Mouse (Mus musculus) hematopoietic stem cell, adult 5-6 weeks (primary cell): ENCODE measurements around the gene Mrps6. TPM values are rescaled to one million over a fixed set of nuclear protein-coding genes. Genes with fewer than 3 reads are reported as not detected.

Experiments used
- ATAC-seq, 2 experiments: fragments of 125-278 bp in 1 of 2; replicated peaks in 1 of 2; 2 replicates each; pipeline ENCODE4 v1.8.0; 2016 to 2017; ENCODE audit warnings: inconsistent platforms in 2 of 2, mild to moderate bottlenecking in 2 of 2, moderate number of reproducible peaks in 2 of 2, low read depth in 1 of 2, moderate TSS enrichment in 1 of 2; ENCODE audit not compliant: low FRiP score in 2 of 2, poor library complexity in 2 of 2, severe bottlenecking in 2 of 2, insufficient read depth in 1 of 2, low TSS enrichment in 1 of 2
- total RNA-seq: library from RNA; stranded (forward); fragments of 172-1452, 232-1000 nt; gene quantifications from 2 replicates; pipeline ENCODE4 v1.2.3, GENCODE M21; 2017

Mrps6 gene
- total RNA-seq, 1 experiment from 2014 or later, result 24.9 TPM

DNA sequence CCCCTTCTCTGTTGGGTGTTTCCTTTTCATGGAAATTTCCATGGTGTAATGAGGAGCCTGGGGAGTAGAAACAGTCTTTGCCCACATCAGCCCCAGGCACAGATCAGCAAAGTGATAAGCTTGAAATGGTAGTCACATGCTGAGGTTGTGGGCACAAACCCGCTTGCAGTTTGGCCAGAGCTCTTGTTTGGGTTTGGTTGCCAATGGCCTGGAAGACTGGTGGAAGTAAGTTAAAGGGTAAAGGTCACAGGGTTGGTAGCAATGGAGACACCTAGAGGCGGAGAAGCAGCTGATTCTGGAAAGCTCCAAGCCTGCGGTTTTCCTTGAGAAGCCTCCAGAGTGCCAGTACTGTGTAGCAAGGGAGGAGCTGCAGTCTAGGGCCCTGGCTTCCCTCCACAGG lies 47.6 kb downstream of the Mrps6 start:
- ATAC-seq, result no peak

DNA sequence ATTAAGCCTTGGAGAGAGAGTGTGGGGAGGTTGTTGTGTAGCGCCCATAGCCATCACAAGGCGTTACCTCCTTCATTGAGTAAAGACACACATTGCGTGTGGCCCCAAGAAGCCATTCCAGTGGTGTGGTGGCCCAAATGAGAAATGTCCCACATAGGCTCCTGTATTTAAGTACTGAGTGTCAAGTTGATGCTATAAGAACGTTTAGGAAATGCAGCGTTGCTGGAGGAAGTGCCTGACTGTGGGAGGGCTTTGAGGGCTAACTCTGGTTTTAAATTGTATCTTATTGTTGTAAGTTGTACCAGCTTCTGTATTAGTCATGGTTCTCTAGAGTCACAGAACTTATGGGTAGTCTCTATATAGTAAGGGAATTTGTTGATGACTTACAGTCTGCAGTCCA lies 49.3 kb downstream of the Mrps6 start:
- ATAC-seq, result no peak

DNA sequence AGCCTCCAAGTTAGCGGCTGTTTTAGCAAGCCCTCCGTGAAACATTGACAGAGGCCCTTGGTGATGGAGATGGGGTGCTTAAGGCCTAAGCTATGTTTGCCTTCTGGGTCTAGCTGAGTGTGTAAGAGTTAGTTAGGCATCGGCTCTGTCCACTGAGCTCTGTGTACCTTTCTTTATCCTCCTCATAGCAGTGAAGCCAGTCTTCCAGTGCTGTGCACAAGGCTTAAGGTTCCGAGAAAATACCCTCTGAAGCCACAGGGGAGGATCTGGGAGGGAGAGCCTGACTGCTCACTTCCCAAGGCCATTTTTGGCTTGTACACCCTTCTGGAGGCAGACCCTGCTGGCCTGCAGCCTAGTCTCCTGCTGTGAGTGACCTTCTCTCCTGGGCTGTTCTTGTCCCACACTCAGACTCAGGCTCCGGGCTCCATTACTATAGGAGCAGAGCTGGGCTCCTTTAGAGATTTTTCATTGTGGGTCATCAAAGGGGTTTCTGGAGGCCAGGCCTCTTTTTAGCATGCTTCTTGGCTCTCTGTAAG lies 56.7 kb downstream of the Mrps6 start:
- no peak for ATAC-seq

DNA sequence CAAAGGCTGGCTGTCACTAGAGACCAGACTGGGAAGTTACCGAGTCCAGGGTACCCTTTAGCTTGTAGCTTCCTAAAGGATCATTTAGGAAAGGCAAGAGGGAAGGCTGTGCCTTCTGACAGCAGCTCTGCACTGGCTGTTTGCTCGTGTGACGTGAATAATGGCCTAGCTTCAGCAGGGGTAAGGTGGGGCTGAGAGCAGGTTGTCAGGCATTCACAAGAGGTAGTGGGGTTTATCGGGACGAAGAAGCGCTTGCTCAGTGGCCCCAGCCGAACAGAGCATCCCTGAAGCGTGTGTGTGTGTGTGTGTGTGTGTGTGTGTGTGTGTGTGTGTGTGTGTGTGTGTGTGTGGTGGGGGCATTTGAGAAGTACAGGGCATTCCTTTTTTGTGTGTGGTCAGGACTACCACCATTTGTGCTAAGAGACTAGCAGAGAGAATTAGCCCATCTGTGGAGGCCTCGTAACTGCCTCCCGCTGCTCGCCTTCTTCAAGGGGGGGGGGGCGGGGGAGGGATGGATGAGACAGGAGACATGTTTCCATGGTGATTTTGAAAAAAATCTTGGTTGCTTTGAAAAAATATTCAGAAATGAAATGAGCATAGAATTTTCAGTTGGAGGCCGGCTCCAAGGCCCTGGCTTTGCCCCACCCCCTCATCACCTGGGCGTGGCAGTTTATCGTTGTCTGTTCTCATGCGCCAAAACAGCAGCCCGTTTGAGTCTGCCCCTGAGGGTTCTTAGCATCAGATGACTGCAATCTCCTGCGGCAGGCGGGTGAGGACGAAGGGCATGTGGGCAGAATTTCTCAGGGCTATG lies 57.7 kb downstream of the Mrps6 start:
- ATAC-seq, result no peak; a peak in 1 of 4 replicates

DNA sequence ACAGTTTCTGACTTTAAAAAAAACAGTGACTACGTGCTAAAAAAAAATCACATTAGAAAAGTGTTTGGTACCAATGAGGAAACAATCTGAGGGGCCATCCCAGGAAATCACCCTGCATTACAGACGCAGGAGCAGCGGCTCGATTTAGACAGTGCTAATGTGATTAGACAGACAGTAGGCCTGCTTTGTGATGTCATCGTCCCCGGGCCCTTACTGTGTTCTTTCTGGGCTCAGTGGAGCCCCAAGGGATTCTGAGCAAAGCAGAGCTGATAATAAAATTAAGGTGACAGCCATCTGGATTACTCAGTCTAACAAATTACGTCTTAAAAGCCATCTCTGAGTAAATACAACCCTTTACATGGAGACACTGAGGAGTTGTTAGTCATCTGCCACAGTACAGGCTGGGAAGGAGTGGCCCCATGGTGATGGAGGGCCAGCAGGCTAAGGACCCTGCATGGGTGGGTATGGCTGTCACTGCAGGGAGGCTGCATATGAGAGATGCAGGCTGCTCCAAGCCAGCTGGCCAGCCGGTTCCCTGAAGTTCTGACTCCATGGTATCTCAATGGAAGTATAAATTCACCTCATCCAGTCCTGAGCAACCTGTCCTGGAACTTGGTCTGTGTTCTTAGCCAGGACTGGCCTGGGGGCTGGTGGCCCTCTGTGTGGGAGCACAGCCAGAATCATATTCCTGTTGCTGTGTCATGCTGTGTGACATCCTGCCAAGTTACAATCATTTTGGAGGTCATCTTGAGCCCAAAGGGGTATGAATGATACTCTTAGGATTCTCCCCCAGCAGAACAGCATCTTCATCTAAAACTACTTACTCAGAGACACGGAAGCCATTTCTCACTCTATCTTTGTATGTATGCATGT lies 59.5 kb downstream of the Mrps6 start:
- no peak for ATAC-seq

DNA sequence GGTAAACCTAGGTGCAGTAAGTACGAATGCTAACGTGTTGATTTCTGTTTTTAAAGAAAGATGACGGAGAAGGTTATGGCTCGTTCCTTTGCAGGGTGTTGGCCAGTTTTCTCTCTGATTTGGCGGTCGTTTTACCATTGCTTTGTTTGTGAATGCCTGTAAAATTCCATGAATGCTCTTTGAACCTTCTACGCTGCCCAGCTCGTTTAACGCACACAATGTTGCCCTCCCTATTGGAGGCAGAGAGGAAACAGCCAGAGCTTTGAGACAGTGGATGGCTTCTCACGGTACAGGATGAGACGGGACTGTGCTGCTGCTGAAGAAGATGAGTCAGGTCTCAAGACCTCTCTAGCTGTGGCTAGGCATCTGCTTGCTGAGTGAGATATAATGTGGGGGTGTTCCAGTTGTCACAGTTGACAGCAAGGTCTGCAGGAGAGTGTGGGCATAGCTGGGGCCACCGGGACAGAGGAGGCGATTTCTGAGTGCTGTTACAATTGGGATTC lies 61.0 kb downstream of the Mrps6 start:
- ATAC-seq, result no peak

DNA sequence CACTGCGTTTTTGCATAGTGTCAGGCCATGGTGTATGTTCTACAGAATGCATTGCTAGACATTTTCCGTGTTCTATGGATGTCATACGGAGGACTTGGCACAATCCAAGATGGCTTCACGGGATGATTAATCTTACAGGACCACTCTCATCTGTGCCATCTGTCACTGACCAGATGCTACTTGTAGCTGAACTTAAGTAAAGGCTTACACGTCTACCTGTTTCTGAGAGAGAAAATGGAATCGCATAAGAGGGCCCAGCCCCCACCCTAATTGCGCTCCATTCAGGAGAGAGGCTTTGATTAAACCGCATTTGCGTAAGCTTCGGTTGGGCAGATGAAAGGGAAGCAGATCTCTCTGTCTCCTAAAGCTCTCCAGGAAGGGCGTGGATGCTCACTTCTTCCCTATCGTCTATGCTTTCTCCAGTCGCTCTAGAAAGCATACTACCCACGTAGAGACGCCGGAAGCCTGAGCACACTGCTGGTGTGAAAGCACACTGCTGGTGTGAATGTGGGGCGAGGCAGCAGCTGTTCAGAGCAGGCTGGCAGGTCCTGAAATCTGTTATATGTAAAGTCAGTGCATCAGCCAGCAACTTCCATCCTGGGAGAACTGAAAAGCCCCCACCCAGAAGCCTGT lies 62.9 kb downstream of the Mrps6 start:
- no peak for ATAC-seq

DNA sequence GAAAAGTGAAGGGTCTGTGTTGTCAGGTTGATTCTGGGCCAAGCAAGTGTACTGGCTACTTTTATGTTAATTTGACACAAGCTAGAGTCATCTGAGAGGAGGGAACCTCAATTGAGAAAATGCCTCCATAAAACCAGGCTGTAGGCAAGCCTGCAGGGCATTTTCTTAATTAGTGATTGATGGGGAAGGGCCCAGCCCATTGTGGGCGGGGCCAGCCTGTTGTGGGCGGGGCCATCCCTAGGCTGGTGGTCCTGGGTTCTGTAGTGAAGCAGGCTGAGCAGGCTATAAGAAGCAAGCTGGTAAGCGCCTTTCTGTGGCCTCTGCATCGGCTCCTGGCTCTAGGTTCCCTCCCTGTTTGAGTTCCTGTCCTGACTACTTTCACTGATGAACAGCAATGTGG lies 69.2 kb downstream of the Mrps6 start:
- no peak for ATAC-seq

DNA sequence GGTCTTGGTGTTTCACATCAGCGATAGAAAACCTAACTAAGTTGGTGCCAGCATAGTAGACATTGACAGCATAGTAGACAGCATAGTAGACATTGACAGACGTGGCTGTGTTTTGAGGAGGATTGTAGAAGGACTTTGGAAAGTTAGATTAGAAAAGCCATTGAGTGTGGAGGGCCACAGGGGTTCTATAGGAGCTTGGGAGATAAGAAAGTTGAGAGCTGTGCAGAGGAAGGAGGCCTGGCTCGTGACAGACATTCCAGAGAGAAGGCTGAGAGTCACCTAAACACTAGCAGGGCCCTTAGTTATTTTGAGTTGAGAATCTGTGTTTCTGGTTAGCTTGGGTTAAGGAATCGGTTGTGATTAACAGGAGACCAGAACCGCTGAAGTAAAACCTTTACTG lies 69.6 kb downstream of the Mrps6 start:
- no peak for ATAC-seq

DNA sequence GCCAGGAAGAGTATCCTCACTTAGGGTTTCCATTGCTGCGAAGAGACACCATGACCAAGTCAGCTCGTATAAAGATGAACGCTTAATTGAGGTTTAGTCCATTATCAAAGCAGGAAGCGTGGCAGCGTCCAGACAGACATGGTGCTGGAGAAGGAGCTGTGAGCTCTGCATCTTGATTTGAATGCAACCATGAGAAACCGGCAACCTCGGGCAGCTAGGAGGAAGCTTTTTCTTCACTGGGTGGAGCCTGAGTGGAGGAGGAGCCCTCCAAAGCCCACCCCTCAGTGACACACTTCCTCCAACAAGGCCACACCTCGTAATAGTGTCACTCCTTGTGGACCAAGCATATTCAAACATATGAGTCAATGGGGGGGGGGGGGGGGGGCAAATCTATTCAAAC lies 71.8 kb downstream of the Mrps6 start:
- no peak for ATAC-seq

DNA sequence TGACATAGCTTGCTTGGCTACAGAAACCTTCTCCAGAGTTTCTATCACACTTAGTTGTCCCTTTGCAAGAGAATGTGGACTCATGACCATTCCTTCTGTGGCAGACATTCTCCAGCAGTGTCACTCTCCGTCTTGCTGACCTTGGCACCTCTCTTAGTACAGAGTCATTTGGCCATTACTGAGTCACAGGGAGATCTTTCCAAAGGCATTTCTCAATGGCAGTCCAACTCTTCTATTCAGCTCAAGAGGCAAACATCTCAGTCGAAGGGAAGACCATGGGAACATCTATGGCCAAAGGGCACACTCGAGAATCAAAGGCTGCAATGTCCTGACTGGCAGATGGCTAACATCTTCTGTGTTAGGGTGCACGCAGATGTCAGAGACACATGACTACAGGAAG lies 74.4 kb downstream of the Mrps6 start:
- no peak for ATAC-seq

DNA sequence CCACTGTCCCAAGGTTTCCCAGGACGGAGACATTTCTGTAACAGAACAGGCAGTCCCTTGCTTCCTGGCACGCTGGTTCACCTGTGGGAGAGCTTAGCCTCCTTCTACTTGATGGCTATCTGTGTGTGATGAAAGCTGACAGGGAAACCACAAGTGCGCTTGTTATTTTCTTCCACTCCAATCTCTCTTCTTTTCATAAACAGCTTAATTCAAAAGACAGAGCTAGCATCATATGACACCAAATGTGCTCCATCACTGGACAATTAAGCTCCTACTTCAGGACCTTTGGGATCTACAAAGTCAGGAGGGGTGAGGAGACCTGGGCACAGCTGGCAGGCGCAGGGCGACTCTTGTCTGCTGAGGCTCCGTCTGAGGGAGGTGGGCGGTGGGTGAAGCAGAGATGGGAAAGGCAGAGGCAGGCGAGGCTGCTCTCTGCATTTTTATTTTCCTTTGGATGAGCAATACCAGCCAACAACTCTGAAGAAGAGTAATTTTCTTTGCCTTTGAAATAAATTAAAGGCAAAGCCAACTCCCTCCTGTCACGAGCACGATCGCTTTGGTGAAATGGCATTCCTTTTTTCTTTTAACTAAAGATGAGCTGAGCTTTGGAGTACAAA lies 76.2 kb downstream of the Mrps6 start:
- ATAC-seq, result no peak

DNA sequence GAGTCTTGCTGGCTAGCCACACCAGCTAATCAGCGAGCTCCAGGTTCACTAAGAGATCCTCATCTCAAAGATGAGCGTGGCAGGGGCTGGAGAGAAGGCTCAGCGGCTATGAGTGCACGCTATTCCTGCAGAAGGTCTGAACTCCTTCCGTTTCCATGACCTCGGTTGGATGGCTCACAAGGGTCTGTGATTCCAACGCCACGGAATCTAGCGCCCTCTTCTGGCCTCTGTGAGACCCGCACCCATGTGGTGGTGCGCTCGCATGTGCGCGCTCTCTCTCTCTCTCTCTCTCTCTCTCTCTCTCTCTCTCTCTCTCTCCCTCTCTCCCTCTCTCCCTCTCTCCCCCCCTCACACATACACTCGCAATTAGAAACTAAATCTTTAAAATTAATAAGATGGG lies 78.2 kb downstream of the Mrps6 start:
- no peak for ATAC-seq

DNA sequence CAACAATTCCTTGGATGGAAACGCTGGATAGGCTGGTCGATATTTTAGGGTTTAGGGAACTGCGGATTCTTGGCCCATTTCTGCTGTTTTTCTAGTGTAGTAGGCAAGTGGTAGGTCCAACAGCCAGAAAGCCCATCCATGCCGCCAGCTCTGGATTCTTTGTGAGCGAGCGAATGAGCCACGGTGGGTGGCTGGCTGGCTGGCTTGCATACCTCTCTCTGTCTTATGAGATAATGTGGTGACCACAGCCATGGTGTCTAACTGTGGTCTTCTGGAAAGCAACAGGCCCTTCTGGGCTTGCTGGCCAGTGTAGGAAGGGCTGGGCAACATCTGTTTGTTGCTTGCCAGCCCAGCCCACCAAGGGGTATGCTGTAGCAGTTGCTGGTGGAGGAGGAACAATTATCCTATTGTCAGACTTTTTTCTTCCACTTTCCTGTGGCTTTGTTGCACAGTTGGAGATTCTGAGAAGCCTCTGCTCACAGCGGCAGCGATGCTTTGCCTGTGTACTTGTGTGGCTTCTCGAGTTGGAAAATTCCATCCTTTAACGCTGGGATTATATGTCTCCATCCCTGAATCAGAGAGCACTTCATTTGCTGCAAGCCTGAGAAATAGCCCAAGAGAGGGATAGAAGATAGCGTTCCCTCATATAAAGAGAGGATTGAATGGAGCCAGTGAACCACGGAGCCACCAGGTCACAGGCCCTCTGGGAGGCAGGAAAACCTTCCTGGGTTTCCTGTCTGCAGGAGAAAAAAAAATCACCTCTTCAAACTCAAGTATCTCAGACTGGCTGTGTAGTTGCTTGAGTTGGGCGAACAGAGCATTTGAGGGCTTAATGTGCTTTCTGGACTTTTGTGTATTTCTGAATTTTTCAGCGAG lies 81.6 kb downstream of the Mrps6 start:
- ATAC-seq, result no peak

DNA sequence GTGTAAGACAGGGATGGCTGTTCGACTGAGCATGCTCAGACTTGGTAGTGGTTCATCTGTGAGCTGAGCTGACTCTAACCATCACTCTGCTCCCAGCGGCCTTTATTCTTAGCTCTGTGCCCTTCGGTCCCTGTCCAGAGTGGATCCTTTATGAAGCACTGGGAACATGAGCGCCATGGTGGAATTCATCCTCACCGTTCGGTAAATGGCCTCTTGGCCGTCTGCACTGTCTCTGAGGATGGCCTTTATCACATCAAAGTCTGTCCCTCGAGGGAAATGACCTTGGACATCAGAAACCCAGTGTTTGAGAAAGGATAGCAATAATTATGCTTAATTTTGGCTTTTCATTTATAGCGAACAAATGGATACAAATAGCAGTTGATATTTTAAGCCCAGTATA lies 82.3 kb downstream of the Mrps6 start:
- ATAC-seq, result no peak

DNA sequence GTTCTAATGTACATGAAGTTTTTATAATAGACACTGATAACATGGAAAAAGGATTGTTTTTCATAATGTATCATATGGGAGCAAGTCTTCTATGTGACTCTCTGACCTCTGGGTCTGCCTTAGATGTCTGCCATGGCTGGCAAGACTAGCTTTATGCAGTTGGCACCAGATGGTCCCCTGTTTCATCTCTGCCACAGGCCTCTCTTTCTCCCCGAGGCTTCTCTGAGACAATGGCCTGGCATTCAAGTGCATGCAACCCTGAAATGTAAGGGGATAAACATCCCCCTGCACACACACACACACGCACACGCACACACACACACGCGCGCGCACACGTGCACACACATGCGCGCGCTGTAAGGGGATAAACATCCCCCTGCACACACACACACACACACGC lies 83.0 kb downstream of the Mrps6 start:
- ATAC-seq, result no peak
